Mouse (Mus musculus) spleen, embryonic (tissue): ENCODE measurements around the gene Hmgb4.

Source experiments
- CTCF ChIA-PET: fragments of 350-600 bp; sonication (Branson Sonifier 250); formaldehyde crosslinking; loops from one replicate; lab custom pipeline; 2022; lab: Charles Lee

Hmgb4 gene

DNA sequence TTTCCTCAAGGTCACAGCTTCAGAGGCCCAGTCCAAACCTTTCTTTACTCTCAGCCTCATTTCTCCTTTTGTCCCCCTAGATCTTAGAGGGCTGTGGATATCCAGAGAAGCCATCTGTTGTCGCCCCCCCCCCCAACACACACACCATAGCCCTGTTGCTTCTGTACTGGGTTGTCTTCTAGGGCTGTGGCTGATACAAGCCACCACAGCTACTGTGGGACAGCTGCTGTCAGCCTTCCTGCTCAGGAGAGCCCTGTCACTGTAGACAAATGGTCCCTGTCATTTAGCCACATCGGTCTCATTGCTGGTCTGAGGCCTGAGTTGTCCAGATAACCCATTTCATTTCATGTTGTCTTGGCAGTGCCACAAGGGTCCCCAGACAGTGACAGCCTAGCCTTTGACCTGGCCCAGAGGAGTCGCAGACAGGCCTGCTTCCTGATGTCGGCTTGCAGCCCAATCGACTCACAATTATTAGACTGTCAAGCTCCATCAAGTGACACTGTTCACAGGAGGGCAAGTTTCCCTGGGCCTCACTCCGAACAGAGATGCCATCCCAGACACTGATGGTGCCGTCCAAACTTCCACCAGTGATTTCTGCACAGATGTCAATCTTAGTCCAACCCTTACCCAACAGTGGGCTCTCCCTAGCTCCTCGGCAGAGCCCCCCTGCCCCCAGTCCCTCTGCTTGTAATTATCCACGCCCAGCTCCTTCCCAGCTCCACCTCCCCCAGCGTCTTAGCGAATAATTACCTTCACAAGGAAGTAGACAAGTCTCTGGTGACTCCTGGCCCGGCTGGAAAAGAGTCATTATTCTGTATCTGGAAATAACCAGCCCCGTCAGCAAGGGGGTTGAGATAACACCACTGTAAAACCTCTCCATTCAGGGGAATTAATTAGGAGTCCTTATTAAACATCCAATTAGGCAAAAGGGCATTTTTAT is 33.1 kb downstream of the Hmgb4 start:
- CTCF ChIA-PET: no interaction called here

DNA sequence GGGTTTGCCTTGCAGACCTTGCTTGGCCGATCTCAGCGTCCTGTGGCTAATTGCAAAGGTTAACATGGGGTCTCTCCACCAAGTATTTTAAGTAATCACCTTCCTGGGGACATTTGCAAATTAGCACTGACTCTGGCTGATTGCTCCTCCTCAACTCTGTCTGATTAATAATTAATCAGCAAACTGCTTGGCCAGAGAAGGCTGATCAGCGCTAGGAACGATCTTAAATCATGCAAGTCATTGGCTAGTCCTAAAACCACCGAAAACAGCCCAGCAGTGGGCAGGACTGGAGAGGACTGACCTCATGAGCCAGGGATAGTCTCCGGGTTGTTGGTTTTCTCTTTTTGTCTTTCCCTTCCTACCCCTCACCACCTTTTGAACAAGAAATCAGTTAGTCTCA is 36.3 kb downstream of the Hmgb4 start:
- CTCF ChIA-PET: no interaction called here

- CTCF ChIA-PET: no interaction called here
Observed at GRCm38 (mm10) chr4:128217991-128218595, 42.7 kb downstream of the Hmgb4 start.
